Mouse (Mus musculus): ENCODE measurements around the gene Gm5294. TPM values are rescaled to one million over a fixed set of nuclear protein-coding genes. Genes with fewer than 3 reads are reported as not detected.

Gene Gm5294
- polyA plus RNA-seq (2015; fragmentation: Illumina TruSeq; extraction: RNeasy Lipid Tissue Mini Kit (QIAGEN cat#74804); ENCODE audit: insufficient read depth, low replicate concordance): not detected

DNA sequence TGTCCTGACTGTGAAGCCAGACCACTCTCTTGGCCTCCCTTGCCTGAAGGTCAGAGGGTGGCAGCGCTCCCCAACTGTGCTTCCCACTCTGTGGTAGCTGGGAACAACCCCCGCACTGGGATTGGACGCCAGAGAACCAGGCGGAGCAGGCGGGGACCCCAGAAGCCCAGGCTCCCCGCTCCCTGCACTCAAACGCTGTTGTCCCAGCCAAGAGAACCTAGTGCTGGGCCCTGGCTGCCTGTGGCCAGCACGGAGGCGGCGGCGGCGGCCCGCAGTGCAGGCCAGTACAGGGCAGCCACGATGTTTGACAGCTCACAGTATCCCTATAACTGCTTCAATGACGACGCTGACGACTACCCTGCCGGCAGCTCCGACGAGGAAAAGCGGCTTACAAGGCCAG, at the start of gene Gm5294:
Gm5294 (plus strand) TSS at position 301 of the 400 bp plus-strand sequence.

Other genes with a start within 250 kb of the Gm5294 start
- 58.0 TPM for gene Zfp68, start 200.3 kb upstream of the Gm5294 start, polyA plus RNA-seq (2015; fragmentation: Illumina TruSeq; extraction: RNeasy Lipid Tissue Mini Kit (QIAGEN cat#74804); ENCODE audit: insufficient read depth, low replicate concordance)
- 8.1 TPM for gene A430033K04Rik, start 197.2 kb upstream of the Gm5294 start, polyA plus RNA-seq (2015; fragmentation: Illumina TruSeq; extraction: RNeasy Lipid Tissue Mini Kit (QIAGEN cat#74804); ENCODE audit: insufficient read depth, low replicate concordance)
- 3.8 TPM for gene Fam20c, start 65.6 kb upstream of the Gm5294 start, polyA plus RNA-seq (2015; fragmentation: Illumina TruSeq; extraction: RNeasy Lipid Tissue Mini Kit (QIAGEN cat#74804); ENCODE audit: insufficient read depth, low replicate concordance)
- 3.9 TPM for gene Pdgfa, start 177.3 kb downstream of the Gm5294 start, polyA plus RNA-seq (2015; fragmentation: Illumina TruSeq; extraction: RNeasy Lipid Tissue Mini Kit (QIAGEN cat#74804); ENCODE audit: insufficient read depth, low replicate concordance)

Data from spleen, adult 10 weeks (tissue).